ENCODE assay signal across 20 mouse cellular contexts in genomic region chr19:40992517-40993044, GRCm38 (mm10). TPM values are rescaled to one million over a fixed set of nuclear protein-coding genes. Genes with fewer than 3 reads are reported as not detected.
DNase-seq lines count a peak whose midpoint lies in the region; ATAC-seq and TF ChIP-seq lines count a peak whose summit lies in the region.
"Had no signal": no experiment of that assay in that cellular context is flagged by ENCODE, and none has a peak within 500 bp of the region (broad histone marks: within the 10 kb centered on the region; RNA-seq: fewer than 3 reads in every experiment).

No protein-coding gene starts in this region.

- WGBS in hindbrain, postnatal 0 days: 57% methylated on average over 8 of the region's 8 CpGs
- 67% methylated on average over 8 of the region's 8 CpGs for WGBS in hindbrain, embryonic 12.5 days
- 62% methylated on average over 8 of the region's 8 CpGs for WGBS in liver, postnatal 0 days (ENCODE audit: insufficient replicate concordance)
- WGBS in liver, embryonic 12.5 days (ENCODE audit: insufficient replicate concordance): 68% methylated on average over 8 of the region's 8 CpGs
- WGBS in macrophage (ENCODE audit: missing documents): 91% methylated on average over 8 of the region's 8 CpGs
- 71% methylated on average over 8 of the region's 8 CpGs for WGBS in hindbrain, embryonic 11.5 days

- DNase-seq in hindbrain, postnatal 0 days (ENCODE audit: low spot score): peak; percentile 15
- no peak for DNase-seq in liver, postnatal 0 days
- peak; percentile 70 for DNase-seq in brain, adult 2 months (ENCODE audit: low read depth, low spot score)
- no peak for DNase-seq in hindbrain, embryonic 11.5 days (ENCODE audit: low spot score)
- DNase-seq: adrenal gland, postnatal 10 days; cerebellum, adult 11 months; right cerebral cortex, postnatal 14 days had no signal

- no peak overlapping the region for H3K9ac ChIP-seq in hindbrain, postnatal 0 days (replicated peaks; ENCODE audit: low read length)
- H3K9ac ChIP-seq in hindbrain, embryonic 12.5 days: no peak overlapping the region
- no peak overlapping the region for H3K9ac ChIP-seq in liver, postnatal 0 days (replicated peaks)
- no peak overlapping the region for H3K9ac ChIP-seq in liver, embryonic 12.5 days
- H3K9ac ChIP-seq in hindbrain, embryonic 11.5 days (ENCODE audit: low read depth, low read length): no peak overlapping the region
- H3K9ac ChIP-seq: hindbrain, embryonic 15.5 days had no signal

- H3K79me2 ChIP-seq in macrophage (ENCODE audit: inconsistent target): peaks cover 58% of the 10 kb centered on the region

- H3K9me3 ChIP-seq in hindbrain, postnatal 0 days (ENCODE audit: low read length): no peaks in the 10 kb centered on the region
- no peaks in the 10 kb centered on the region for H3K9me3 ChIP-seq in hindbrain, embryonic 12.5 days (replicated peaks)
- no peaks in the 10 kb centered on the region for H3K9me3 ChIP-seq in liver, postnatal 0 days (ENCODE audit: low read length)
- no peaks in the 10 kb centered on the region for H3K9me3 ChIP-seq in liver, embryonic 12.5 days (replicated peaks)
- no peaks in the 10 kb centered on the region for H3K9me3 ChIP-seq in hindbrain, embryonic 11.5 days (ENCODE audit: control insufficient read depth, low read length)
- H3K9me3 ChIP-seq: hindbrain, embryonic 15.5 days had no signal

- no peak overlapping the region for H3K4me2 ChIP-seq in hindbrain, postnatal 0 days (ENCODE audit: low read depth, low read length)
- H3K4me2 ChIP-seq in hindbrain, embryonic 12.5 days (replicated peaks): no peak overlapping the region
- peak overlapping the region; percentile 31 for H3K4me2 ChIP-seq in liver, postnatal 0 days (ENCODE audit: low read depth, low read length)
- no peak overlapping the region for H3K4me2 ChIP-seq in liver, embryonic 12.5 days
- H3K4me2 ChIP-seq in hindbrain, embryonic 11.5 days (replicated peaks; ENCODE audit: low read depth, low read length): no peak overlapping the region
- H3K4me2 ChIP-seq: hindbrain, embryonic 15.5 days; midbrain, embryonic 11.5 days had no signal

- no peak for TF ChIP-seq CTCF in hindbrain, postnatal 0 days (IDR thresholded peaks at IDR 0.05; ENCODE audit: low read depth)
- TF ChIP-seq CTCF in liver, postnatal 0 days (IDR thresholded peaks at IDR 0.05; ENCODE audit: low read depth): no peak

- no peak for ATAC-seq in hindbrain, postnatal 0 days
- ATAC-seq in hindbrain, embryonic 12.5 days (ENCODE audit: low FRiP score): no peak
- ATAC-seq in liver, postnatal 0 days: no peak
- no peak for ATAC-seq in liver, embryonic 12.5 days
- ATAC-seq in hindbrain, embryonic 11.5 days (ENCODE audit: low FRiP score): no peak
- ATAC-seq: CD4-positive, CD25-positive, alpha-beta regulatory T cell, adult 4 months had no signal

- no peak overlapping the region for H3K27ac ChIP-seq in hindbrain, postnatal 0 days
- H3K27ac ChIP-seq in hindbrain, embryonic 12.5 days: no peak overlapping the region
- H3K27ac ChIP-seq in liver, postnatal 0 days (ENCODE audit: low read depth): no peak overlapping the region
- no peak overlapping the region for H3K27ac ChIP-seq in liver, embryonic 12.5 days
- peak overlapping the region; percentile 100 for H3K27ac ChIP-seq in macrophage
- no peak overlapping the region for H3K27ac ChIP-seq in hindbrain, embryonic 11.5 days (ENCODE audit: low read depth, low read length)
- H3K27ac ChIP-seq: hindbrain, embryonic 15.5 days had no signal

- H3K27me3 ChIP-seq in hindbrain, postnatal 0 days (ENCODE audit: insufficient read depth, low read length): no peaks in the 10 kb centered on the region
- no peaks in the 10 kb centered on the region for H3K27me3 ChIP-seq in hindbrain, embryonic 12.5 days
- no peaks in the 10 kb centered on the region for H3K27me3 ChIP-seq in liver, postnatal 0 days (ENCODE audit: insufficient read depth, low read length)
- peaks cover 39% of the 10 kb centered on the region for H3K27me3 ChIP-seq in liver, embryonic 12.5 days (replicated peaks)
- no peaks in the 10 kb centered on the region for H3K27me3 ChIP-seq in hindbrain, embryonic 11.5 days (ENCODE audit: control insufficient read depth, insufficient read depth, low read length)
- H3K27me3 ChIP-seq: hindbrain, embryonic 15.5 days had no signal

- no peak for TF ChIP-seq EP300 in liver, postnatal 0 days (IDR thresholded peaks at IDR 0.05; ENCODE audit: low read depth)

- H3K36me3 ChIP-seq in hindbrain, postnatal 0 days (ENCODE audit: insufficient read depth, low read length): no peaks in the 10 kb centered on the region
- H3K36me3 ChIP-seq in hindbrain, embryonic 12.5 days: no peaks in the 10 kb centered on the region
- H3K36me3 ChIP-seq in liver, postnatal 0 days (replicated peaks; ENCODE audit: insufficient read depth, low read length): no peaks in the 10 kb centered on the region
- no peaks in the 10 kb centered on the region for H3K36me3 ChIP-seq in liver, embryonic 12.5 days
- H3K36me3 ChIP-seq in macrophage (ENCODE audit: inconsistent target): peaks cover 12% of the 10 kb centered on the region; the same call in 1 of the 2 replicates
- no peaks in the 10 kb centered on the region for H3K36me3 ChIP-seq in hindbrain, embryonic 11.5 days (ENCODE audit: control insufficient read depth, insufficient read depth, low read length)
- H3K36me3 ChIP-seq: hindbrain, embryonic 15.5 days had no signal

- no peak overlapping the region for H3K4me3 ChIP-seq in hindbrain, postnatal 0 days (ENCODE audit: low read length)
- H3K4me3 ChIP-seq in hindbrain, embryonic 12.5 days: no peak overlapping the region
- no peak overlapping the region; the same call in 1 of the 2 replicates for H3K4me3 ChIP-seq in liver, postnatal 0 days (ENCODE audit: low read depth, low read length)
- H3K4me3 ChIP-seq in liver, embryonic 12.5 days: no peak overlapping the region
- peak overlapping the region; percentile 51 for H3K4me3 ChIP-seq in macrophage (ENCODE audit: inconsistent target)
- no peak overlapping the region for H3K4me3 ChIP-seq in hindbrain, embryonic 11.5 days (ENCODE audit: low read depth, low read length)
- H3K4me3 ChIP-seq: hindbrain, embryonic 15.5 days; myocyte had no signal

- H3K4me1 ChIP-seq in hindbrain, postnatal 0 days (ENCODE audit: insufficient read depth, low read length): no peaks in the 10 kb centered on the region
- no peaks in the 10 kb centered on the region for H3K4me1 ChIP-seq in hindbrain, embryonic 12.5 days
- no peaks in the 10 kb centered on the region for H3K4me1 ChIP-seq in liver, postnatal 0 days (ENCODE audit: insufficient read depth)
- H3K4me1 ChIP-seq in liver, embryonic 12.5 days: 0 out of 2 replicates have a peak, but pooled peaks cover 9% of the 10 kb centered on the region
- no peaks in the 10 kb centered on the region for H3K4me1 ChIP-seq in hindbrain, embryonic 11.5 days (replicated peaks; ENCODE audit: control insufficient read depth, insufficient read depth, low read length)
- H3K4me1 ChIP-seq: hindbrain, embryonic 15.5 days had no signal

RNA-seq across cellular contexts. Expression of gene Blnk, which starts 1.8 kb away (rescaled TPM):
- total RNA-seq in hindbrain, postnatal 0 days (2014; rRNA removed): 0.05 and 0.40 TPM in 2 replicates
- polyA plus RNA-seq in hindbrain, postnatal 0 days (2015; fragmentation: Nextera tagmentation; extraction: Ambion mirVana): 1.1 and 1.4 TPM in 2 replicates
- 0.35 and 0.62 TPM in 2 replicates for polyA plus RNA-seq in hindbrain, embryonic 12.5 days (2016; fragmentation: Nextera tagmentation; extraction: Ambion mirVana)
- polyA plus RNA-seq in liver, postnatal 0 days (2015; fragmentation: Nextera tagmentation; extraction: Ambion mirVana): 4.9 and 5.4 TPM in 2 replicates
- 0.37 and 0.45 TPM in 2 replicates for polyA plus RNA-seq in liver, embryonic 12.5 days (2016; fragmentation: Nextera tagmentation; extraction: Ambion mirVana)
- total RNA-seq in macrophage (2018; cell fraction: chromatin; rRNA removed): 100 to 1,000 TPM; 104 to 264 (median 194) TPM
- total RNA-seq in macrophage (2018; cell fraction: cytosol; rRNA removed): 100 to 1,000 TPM; 161 to 197 (median 179) TPM
- 100 to 1,000 TPM in 25 of 26 experiments, 10 to 100 TPM in 1; 97.5 to 181 (median 129) TPM for total RNA-seq in macrophage (2018; cell fraction: nucleus; rRNA removed)
- 96.2 to 234 TPM (median 144 TPM) in 3 replicates for polyA plus RNA-seq in macrophage (2018)
- polyA plus RNA-seq in hindbrain, embryonic 11.5 days (2014; fragmentation: Nextera tagmentation; extraction: Ambion mirVana): 0.33 and 0.36 TPM in 2 replicates

RNA-seq across cellular contexts. Expression of gene Dntt, which starts 36.5 kb away (rescaled TPM):
- total RNA-seq in hindbrain, postnatal 0 days (2014; rRNA removed): not detected in 2 replicates
- 0.08 and 0.11 TPM in 2 replicates for polyA plus RNA-seq in hindbrain, postnatal 0 days (2015; fragmentation: Nextera tagmentation; extraction: Ambion mirVana)
- polyA plus RNA-seq in hindbrain, embryonic 12.5 days (2016; fragmentation: Nextera tagmentation; extraction: Ambion mirVana): 0.14 TPM in 1 of 2 replicates, not detected in the other
- 0.32 and 0.36 TPM in 2 replicates for polyA plus RNA-seq in liver, postnatal 0 days (2015; fragmentation: Nextera tagmentation; extraction: Ambion mirVana)
- polyA plus RNA-seq in liver, embryonic 12.5 days (2016; fragmentation: Nextera tagmentation; extraction: Ambion mirVana): 0.06 TPM in 1 of 2 replicates, not detected in the other
- not detected for total RNA-seq in macrophage (2018; cell fraction: chromatin; rRNA removed)
- under 1 TPM in 6 of 26 experiments, not detected in 20; 0.09 to 0.13 (median 0.10) TPM for total RNA-seq in macrophage (2018; cell fraction: cytosol; rRNA removed)
- not detected for total RNA-seq in macrophage (2018; cell fraction: nucleus; rRNA removed)
- 0.23 TPM in 1 of 3 replicates, not detected in the others for polyA plus RNA-seq in macrophage (2018)
- polyA plus RNA-seq in hindbrain, embryonic 11.5 days (2014; fragmentation: Nextera tagmentation; extraction: Ambion mirVana): 0.10 TPM in 1 of 2 replicates, not detected in the other
- total RNA-seq: heart, adult 18-20 months had no signal
- polyA plus RNA-seq: embryonic facial prominence, embryonic 14.5 days; forebrain, embryonic 11.5 days; heart, postnatal 0 days; hindbrain, embryonic 15.5 days; limb, embryonic 11.5 days; liver, embryonic 16.5 days; midbrain, embryonic 11.5 days had no signal

Comparison
In these comparisons a context has a peak if more than half of its experiments do, and no peak if none do; other contexts are left out.
1. DNase-seq: peak in hindbrain, postnatal 0 days (single experiment) and brain, adult 2 months (single experiment); none in liver, postnatal 0 days (single experiment) and hindbrain, embryonic 11.5 days (single experiment).
2. RNA of gene Blnk, which starts 1.8 kb away (polyA plus RNA-seq): 96.2 to 234 TPM in macrophage; 4.9 to 5.4 TPM in liver, postnatal 0 days, 1.1 to 1.4 TPM in hindbrain, postnatal 0 days, 0.35 to 0.62 TPM in hindbrain, embryonic 12.5 days, 0.37 to 0.45 TPM in liver, embryonic 12.5 days and 0.33 to 0.36 TPM in hindbrain, embryonic 11.5 days; every median in the first group is over 10 times any median in the second.